Mouse (Mus musculus) thymus, postnatal 14 days (tissue): ENCODE measurements around the gene Foxn2.
"Not testable (repeated sequence)": the region's sequence is repeated elsewhere in the genome, so short reads cannot be mapped to it uniquely, and the experiment has no call there.

Experiments used
- DNase-seq: peaks from one replicate; pipeline ENCODE4 v3.0.0; 2021

Gene Foxn2

DNA sequence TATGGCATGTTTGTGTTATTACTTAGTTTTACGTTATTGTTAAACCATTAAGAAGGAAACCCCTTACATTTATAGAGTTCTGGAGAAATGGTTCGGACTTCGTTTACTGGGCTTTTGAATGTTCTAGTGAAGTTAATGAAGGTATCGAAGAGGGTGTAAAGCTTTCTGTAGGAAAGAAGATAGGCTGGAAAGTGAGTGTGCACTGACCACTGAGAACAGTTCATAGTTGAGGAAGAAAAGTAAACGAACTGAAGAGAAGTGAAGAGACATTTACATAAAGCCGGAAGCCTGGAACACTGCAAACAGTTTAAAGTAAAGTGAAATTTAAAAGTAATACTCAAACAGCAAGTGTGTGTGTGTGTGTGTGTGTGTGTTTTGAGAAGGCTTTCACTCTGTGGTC is 2.1 kb downstream of the Foxn2 start:
- no peak for DNase-seq

DNA sequence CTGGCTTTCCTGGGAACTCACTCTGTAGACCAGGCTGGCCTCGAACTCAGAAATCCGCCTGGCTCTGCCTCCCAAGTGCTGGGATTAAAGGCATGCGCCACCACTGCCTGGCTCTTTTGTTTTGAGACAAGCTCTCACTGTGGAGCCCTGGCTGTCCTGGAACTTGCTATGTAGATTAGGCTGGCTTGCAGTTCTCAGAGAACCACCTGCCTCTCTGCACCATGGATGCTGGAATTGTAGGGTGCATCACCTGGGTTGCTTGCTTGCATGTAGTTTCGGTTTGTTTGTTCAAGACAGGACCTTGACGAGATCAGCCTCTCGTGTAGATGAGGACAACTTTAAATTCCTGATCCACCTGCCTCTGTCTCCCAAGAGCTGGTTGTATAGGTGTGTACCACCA is 2.7 kb downstream of the Foxn2 start:
- DNase-seq: no peak

DNA sequence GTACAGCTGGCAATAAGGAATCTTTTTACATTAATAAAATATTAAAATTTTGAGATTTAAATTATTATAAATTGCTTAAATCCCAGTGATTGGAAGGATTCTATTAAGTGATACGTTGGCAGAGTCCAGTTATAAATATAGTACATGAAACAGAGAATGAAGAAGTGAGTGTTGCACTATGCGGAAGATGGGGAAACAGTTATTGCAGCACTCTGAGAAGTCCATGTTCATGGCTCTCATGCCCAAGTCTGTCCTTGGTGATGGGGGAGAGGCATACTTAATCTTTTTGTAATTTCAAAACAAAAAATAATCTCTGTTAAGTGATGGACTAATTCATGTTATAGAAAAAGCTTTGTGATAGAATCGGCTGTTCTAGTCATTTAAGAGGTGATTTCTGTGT is 17.6 kb downstream of the Foxn2 start:
- DNase-seq: no peak

DNA sequence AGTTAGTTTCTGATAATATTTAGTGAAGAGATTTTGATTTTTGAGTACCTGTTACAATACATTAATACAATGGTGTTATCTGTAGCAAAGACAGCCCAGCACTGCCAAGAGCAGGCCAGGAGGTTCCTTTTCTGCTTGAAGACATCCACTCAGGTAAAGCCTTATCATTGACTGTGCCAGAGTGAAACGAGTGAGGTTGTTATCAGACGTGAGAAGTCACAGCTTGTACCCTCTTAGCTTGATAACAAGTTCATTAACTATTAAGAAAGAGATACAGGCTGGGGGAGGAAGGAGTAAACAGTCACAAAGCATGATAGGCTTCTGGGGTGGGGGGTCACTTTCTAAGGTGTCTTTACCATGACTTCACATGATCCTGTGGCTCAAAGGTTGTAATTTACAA is 19.0 kb downstream of the Foxn2 start:
- DNase-seq: no peak

DNA sequence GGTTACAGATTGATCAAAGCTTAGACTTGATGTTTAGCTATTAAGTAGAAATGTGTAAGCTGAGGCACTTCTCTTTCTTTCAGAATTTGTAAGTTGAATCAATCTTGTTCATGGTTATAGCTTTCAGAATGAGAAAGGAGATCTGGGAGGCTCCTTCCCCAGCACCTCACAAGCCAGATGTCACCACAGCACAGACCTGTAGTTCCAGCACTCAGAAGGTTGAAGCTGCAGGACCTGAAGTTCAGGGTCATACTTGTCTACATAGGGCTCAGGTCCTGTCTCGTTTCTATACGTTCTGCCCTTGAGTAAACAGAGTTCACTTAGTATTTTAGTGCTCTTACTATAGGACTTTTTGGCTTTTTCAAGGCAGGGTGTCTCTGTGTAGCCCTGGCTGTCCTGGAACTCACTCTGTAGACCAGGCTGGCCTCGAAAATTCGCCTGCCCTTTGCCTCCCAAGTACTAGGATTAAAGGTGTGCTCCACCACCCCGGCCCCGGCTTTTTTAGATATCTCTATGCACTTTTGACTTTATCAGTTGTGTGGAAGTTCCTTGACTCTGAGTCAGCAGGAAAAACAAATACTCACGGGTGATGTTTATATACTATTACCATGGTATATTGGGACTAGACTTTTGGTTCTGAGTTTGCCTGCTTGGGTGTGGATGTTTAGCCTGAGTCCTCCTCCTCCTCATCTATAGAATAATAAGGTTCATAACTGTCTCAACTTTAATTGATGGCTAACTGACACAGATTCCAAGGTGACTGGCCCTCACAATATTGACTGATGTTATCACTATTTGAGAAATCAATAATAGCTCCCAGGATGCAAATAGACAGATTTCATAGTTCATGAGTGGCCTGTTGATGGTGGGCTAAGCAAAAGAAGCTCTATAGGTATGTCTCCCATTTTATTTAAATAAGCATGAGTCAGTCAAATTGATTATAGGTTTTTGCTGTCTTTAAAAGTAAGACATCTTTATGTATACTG is 19.7 kb downstream of the Foxn2 start:
- DNase-seq: no peak

DNA sequence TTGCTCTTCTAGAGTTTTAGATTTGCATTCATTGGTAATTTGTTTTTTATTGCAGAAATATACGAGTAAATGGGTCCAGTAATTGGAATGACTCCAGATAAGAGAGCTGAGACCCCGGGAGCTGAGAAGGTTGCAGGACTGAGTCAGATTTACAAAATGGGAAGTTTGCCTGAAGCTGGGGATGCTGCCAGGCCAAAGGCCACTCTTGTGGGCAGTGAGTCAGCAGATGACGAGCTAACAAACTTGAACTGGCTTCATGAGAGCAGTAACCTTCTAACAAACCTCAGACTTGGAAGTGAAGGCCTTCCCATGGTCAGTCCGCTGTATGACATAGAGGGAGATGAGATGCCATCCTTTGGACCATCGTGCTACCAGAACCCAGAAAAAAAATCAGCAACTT is 22.1 kb downstream of the Foxn2 start:
- DNase-seq: no peak

DNA sequence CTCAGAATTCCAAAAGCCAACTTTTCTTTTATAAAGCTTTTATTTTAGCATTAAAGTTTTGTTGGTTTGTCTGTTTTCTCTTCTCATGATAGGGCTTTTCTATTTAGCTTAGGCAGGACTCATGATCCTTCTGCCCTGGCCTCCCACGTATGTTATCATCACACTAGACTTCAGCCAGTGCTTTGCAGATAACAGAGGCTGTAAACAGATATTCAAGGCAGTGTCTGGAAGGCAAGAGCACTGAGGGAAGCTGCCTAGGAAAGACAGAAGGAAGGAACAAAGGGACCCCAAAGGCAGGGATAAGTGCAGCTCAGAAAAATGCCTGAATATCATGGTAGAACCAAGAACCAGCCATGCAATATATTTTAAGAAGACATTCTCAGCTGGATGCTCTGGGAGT is 26.1 kb downstream of the Foxn2 start:
- DNase-seq: no peak

DNA sequence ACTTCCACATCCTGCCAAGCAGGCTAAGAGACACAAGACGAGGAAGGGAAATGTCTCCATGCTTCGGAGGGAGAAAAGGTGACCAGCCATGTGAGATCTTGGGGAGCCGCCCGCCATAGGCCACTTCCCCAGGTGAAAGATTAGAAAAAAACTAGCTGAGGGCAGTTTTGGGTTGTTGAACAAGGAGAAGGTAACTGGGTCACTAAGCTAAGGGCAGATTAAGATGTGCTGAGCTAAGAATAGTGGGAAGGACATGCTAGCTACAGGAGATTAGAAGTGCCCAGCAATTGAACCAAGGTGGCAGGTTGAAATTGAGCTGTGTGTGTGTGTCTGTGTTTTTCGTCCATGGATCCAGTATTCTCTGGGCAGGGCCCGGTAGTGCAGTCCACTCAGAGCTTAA is 27.2 kb downstream of the Foxn2 start:
- DNase-seq: no peak

DNA sequence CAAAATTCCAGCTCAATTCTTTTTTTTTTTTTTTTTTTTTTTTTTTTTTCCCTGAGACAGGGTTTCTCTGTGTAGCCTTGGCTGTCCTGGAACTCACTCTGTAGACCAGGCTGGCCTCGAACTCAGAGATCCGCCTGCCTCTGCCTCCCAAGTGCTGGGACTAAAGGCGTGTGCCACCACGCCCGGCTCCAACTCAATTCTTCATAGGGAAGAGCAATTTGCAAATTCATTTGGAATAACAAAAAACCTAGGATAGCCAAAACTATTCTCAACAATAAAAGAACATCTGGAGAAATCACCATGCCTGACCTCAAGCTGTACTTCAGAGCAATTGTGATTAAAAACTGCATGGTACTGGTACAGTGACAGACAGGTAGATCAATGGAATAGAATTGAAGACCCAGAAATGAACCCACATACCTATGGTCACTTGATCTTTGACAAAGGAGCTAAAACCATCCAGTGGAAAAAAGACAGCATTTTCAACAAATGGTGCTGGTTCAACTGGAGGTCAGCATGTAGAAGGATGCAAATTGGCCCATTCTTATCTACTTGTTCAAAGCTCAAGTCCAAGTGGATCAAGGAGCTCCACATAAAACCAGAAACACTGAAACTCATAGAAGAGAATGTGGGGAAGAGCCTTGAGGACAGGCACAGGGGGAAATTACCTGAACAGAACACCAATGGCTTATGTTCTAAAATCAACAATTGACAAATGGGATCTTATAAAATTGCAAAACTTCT is 28.3 kb downstream of the Foxn2 start:
- DNase-seq: not testable (repeated sequence)

DNA sequence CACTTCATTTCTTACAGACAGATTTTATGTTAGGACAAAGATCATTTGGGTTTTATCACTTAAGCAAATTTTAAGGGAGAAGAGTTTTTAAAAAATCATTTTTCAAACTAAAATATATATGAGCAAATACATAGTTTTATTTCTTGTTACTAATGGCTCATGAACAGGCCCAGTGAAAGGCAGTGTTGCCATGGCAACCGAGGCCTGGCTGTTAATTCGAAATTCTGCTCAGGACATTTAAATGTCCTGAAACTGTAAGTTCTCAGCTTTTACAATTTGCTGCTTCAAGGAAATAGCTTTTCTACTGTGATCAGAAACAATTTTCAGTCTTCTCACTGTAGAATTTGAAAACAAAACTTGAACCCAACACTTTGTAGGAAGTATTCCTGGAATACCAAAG is 33.3 kb downstream of the Foxn2 start:
- no peak for DNase-seq

DNA sequence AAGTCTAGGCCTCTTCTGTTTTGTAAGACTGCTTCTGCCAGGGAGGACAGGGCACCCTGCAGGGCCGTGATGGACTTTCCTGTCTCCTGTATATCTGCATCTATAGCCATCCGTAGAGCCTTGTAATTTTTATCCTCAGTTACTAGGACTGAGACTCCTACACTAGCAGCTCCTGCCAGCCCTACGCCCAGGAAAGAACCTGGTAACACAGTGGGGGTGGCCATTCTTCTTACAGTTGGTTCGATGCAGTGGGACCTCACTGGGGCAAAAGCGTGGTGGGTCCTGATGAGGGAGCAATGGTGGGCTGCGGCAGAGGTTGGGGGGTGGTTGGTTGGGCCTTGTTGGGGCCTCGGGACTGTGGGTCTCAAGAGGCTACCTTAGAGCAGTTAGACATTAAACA is 36.7 kb downstream of the Foxn2 start:
- no peak for DNase-seq

DNA sequence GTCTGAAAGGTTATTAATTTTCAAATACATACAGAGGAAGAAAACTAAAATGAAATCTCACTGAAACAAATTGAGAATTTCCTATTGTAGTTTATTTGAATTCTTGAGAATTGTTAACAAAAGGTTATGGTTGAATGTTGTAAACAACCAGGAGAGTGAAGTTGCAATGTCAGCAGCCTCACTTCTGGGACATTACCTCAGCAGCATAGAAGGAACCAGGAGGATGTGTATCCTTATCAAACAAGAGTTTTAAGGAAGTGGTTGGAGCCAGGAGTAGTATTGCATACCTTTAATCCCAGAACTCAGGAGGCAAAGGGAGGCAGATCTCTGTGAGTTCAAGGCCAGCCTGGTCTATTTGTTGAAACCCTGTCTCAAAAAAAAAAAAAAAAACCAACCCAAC is 37.2 kb downstream of the Foxn2 start:
- DNase-seq: no peak

DNA sequence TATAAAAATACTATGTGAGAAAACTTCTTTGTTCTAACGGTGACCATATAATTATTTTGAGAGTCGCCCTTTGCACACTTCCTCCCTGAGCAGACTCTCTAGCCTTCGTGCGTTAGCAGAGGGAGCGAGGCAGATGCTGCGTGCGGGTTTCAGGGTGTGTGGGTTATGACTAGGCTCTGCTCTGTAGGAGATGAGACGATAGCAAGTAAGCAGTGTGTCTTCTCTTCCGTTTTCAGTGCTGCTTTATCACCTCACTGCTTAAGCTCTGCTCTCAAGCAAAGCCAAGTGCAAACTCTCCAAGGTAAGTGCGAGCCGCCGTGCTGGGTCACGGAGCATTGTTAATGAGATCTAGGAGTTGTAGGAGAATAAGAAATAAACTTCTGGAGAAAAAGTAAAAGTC is 38.5 kb downstream of the Foxn2 start:
- no peak for DNase-seq

DNA sequence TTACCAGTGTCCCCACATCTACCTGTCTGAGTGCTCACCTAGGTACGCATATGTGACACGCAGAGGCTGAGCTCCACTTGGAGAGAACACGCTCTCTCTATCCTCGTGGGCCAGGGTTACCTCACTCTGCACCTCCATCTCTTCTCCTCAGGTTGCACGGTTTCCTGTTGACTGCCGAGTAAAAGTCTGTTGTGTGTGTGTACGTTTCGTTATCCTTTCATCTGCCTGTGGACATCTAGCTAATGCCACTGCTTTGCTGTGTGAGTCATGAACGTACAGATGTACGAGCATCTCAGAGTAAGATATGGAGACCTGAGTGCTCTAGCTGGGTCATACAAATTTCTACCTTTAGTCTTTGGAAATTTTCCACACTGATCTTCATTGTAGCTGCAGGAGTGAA is 39.9 kb downstream of the Foxn2 start:
- no peak for DNase-seq

DNA sequence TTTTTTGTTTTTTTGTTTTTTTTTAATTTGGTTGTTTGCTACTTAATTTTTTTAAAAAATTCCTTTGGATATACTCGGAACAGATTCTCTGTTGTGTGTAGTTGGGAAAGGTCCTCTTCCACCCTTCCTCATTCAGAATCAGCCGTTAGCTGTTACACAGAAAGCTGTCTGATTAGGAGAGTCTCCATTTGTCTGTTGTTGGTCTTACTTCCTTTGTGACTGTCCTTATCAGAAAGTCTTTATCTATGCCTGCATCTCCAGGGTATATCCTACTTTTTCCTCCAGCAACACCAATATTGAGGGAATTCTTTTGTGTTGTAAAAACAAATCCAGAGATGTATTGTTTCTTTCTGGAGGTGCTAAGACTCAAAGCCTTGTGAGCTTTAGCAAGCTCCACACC is 40.6 kb downstream of the Foxn2 start:
- DNase-seq: no peak

DNA sequence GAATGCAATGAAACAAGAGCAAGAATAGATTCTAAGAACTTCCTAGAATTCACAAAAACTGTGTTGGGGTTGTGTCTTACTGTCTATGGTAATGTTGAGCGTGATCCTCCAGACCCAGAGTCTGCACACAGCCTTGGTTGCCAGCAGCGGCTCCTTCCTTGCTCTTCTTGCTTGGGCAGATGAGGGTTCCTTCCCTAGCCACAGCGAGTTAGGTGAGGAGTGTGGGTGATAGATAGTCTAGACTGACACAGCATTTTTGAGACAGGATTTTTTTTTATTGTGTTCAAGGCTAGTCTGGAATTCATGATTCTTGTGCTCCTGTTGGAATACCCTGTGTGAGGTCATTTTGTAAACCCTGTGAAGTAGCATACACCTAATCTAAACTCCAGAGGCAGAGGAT is 41.1 kb downstream of the Foxn2 start:
- no peak for DNase-seq

DNA sequence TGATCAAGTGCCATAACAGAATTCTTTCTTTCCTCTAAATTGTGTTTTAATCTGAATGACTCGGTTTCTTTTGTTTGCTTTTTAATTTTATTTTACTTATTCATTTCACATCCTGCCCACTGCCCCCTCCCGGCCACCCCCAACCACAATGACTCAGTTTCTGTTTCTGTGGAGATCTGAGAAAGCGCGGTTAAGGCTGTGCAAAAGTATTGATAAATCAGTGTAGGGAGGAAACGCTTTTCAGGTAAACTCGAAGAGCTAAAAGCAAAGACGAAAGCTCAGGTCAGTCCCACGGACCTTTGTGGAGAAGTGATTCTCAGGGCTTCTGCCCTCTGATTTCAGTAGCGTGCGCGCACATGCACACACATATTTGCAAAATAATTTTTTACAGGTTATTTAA is 44.0 kb downstream of the Foxn2 start:
- no peak for DNase-seq

DNA sequence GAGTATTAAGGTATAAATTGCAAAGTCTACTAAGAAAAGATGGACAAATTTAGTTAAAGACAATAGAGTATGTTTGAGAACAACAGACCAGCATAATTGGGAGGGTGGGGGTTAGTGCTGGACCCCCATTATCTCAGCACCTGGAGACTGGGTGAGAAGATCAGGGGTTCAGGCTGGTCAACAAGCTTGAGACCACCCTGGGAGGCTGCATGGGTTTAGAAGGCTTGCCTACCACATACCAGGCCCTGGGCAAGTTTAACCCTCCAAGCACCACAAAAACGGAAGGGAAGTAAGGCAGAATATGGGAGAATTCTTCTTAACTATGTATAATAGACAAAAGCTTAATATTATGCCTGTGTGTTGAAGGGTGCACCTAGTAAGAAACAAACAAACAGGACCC is 44.4 kb downstream of the Foxn2 start:
- DNase-seq: no peak

DNA sequence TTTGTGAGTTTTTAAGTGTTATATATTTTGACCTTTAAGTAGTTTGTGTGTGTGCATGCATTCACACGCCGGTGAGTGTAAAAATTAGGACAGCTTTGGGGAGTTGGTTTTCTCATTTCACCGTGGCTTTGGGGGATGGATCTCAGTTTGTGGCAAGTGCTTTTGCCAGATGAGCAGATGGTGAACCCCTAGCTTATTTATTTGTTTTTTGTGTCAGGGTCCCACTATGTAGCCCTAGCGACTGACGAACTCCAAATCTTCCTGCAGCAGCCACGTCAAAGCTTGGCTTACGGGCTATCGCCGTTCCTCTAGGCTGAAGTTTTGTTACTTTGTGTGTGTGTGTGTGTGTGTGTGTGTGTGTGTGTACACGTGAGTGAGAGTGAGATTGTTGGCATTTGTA is 50.0 kb downstream of the Foxn2 start:
- no peak for DNase-seq

DNA sequence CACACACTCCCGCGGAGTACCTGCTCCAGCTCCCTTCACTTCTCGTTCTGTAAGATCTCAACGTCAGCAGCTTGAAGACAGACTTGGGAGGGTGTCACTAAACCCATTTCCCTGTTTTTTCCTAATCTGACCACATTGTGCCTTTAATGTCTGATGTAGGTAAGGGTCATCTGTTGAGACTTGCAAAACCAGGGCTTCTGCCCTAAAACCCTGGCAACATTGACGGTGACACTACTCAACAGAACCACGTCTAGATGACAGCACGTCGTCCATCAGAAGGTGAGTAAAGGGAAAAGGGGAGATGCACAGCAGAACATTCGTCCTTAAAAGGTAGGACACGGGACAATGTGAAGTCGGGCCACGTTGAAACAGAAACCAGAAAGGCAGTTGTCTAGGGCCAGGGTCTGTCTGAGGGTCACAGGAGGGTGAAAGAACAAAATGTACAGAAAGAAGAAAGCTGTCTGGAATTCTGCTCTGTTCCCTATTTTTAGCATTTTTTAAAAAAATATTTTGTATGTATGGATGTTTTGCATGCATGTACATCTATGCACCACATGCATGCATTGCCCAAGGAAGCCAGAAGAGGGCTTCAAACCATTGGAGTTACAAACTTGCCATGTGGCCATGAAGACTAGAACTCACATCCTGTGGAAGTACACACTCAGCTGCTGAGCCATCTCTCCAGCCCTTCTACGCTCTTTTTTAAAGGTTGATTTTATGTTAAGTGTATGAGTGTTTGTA is 51.0 kb downstream of the Foxn2 start:
- DNase-seq: peak; percentile 34

DNA sequence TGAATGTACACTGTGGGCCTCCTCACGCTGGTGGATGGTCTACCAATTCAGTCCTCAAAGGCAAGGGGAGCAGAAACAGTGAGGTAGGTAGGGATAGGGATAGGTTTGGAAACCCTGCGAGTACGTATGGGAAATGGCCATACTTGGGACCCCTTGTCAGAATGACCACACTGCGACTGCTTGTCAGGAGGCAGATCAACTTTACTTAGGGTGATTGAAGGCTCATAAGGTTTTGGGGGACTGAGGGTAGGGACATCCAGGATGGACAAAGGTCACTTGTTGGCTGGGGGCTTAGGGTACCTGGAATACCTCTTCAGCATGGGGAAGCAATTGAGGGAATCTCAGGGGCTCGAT is 51.6 kb downstream of the Foxn2 start:
- DNase-seq: no peak

DNA sequence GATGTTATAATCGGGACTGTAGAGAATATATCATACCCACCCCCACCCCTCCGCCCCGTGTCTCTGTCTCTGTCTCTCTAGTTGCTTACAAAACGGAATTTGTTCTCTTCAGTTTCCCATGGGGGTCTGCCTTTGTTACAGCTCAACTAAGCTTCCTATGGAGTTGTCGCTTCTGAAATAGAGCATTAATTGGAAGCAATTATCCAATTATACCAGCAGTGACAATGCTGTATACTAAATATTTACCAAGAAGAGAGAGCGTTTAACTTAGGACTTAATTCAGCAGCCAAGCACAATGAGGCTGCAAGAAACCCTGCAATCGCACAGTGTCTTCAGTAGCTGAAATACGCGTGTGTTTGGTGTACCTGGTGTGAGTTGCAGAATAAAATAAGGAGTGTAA is 53.0 kb downstream of the Foxn2 start:
- no peak for DNase-seq

DNA sequence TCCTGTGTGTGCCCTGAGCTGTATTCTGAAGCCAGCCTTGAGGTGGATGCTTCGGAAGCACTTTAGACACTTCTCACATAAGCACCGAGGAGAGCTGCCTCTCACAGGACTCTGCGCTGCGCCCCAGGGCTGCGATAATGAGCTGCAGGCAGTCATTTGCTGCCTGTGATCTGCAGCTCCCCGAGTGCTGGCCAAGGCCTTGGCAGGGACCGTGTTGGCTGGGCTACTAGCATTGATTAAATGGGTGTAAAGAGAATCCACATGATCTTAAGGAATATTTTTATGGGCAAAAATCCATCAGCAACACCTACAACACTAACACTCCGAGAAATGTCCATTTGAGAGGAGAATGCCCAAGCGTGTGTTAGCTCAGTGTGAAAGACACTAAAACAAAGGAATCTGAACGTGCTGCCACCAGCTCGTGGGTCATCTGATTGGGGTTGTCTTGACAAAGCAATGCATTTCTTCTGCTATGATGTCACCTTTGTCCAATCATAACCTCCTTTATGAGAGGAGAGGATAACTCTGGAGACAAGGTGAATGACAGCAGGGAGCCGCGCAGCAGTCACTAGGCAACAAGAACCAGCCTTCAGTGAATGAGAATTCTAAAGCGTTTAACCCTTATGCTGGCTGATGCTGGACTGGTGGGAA is 53.7 kb downstream of the Foxn2 start:
- no peak for DNase-seq
